Mouse (Mus musculus): ENCODE measurements around the gene Arap2. TPM values are rescaled to one million over a fixed set of nuclear protein-coding genes. Genes with fewer than 3 reads are reported as not detected.
"Not testable (repeated sequence)": the region's sequence is repeated elsewhere in the genome, so short reads cannot be mapped to it uniquely, and the experiment has no call there.

Gene Arap2
- polyA plus RNA-seq, 1 experiment from 2014 or later = 2.1 TPM

DNA sequence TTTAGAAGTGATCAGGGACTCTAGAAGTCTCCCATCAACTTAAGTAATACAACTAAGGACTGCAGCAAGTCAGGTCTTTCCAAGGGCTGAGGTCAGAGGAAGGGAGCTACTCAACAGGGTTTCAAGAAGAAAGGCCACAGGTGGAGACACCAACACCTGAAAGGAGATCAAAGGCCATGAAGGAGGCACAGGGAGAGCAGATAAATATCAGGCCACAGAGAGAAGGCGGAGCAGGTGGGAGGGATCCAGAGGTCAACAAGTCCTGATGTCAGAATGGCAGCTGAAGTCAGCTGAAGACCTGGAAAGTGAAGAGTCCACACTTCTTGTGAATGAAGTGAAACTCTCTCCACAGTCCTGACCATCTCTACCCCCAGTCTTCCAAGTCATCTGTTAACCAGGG lies 2.9 kb downstream of the Arap2 start:
- no peak overlapping the region for H3K27ac ChIP-seq
- 84% methylated on average over 1 of the region's 1 CpGs for WGBS
- H3K4me3 ChIP-seq = no peak overlapping the region
- H3K9me3 ChIP-seq = no peaks in the 10 kb centered on the region
- DNase-seq (ENCODE audit: extremely low spot score, low spot score) = no peak
- peaks cover 24% of the 10 kb centered on the region for H3K27me3 ChIP-seq (ENCODE audit: poor library complexity, severe bottlenecking)
- no peaks in the 10 kb centered on the region for H3K36me3 ChIP-seq (replicated peaks)
- H3K4me1 ChIP-seq = peaks cover 8% of the 10 kb centered on the region; the same call in 1 of the 2 replicates

DNA sequence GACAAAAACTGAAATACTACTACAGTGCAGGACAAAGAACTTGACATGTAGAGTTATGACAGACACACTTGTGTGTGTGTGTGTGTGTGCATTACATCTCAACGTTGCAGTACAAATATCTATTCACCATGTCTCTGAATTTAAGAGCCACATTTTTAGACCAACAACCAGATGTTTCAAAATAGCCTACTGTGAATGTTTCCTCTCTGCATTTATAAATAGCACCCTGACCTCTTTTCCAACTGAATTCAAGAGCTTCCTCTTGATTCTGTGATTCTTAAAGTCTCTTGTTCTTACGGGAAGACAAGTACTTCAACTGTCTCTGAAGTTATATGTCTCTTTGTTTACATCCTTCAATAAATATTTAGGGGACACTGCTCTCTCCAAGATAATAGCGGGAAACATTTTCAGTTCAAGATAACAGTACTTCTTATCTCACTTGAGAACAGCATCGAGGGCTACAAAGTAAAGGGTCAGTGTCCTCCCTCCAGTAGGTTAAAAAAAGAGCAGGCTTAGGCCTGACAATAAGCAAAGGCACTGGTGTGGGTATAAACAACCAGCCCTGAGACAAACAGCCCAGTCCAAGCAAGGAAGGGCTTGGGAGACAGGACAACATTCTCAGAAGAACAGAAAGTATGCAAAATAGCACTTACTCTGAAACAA lies 3.5 kb downstream of the Arap2 start:
- WGBS = 87% methylated on average over 4 of the region's 4 CpGs
- peaks cover 8% of the 10 kb centered on the region; the same call in 1 of the 2 replicates for H3K4me1 ChIP-seq
- DNase-seq (ENCODE audit: extremely low spot score, low spot score) = no peak
- H3K27me3 ChIP-seq (ENCODE audit: poor library complexity, severe bottlenecking) = peaks cover 23% of the 10 kb centered on the region
- H3K9me3 ChIP-seq = no peaks in the 10 kb centered on the region
- H3K4me3 ChIP-seq = no peak overlapping the region
- H3K27ac ChIP-seq = no peak overlapping the region
- H3K36me3 ChIP-seq (replicated peaks) = no peaks in the 10 kb centered on the region

DNA sequence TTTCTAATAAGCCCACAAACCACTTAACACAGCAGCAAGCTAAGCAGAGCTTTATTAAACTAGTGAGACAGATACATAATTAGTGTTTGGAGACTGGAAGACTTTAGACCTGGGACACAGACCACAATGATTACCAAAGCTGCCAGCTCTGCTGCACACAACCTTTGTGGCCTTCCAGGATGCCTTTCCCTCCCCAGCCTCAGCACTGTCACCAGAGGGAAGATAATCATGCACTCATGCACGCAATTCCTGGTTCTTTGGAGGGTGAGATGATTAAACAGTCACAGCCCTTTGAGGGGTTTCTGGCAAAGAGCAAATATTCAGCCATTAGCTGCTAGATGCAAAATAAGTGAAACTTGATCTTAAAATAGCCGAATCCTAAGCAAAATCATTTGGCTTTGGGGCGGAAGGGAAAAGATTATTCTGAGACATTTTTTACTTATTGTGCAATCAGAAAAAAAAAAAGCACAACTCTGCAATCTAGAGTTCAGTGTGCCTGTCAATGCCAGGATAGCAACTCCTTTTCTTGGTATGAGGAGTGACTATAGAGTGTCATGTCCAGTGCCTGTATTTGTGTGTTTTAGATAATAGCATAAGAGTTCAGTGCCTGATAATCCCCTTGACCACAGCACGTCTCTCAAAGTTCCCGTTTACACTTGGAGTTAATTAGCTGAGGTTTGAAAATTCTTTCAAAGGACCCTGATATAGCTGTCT lies 5.0 kb downstream of the Arap2 start:
- WGBS = 57% methylated on average over 5 of the region's 5 CpGs
- no peaks in the 10 kb centered on the region for H3K36me3 ChIP-seq (replicated peaks)
- no peak overlapping the region for H3K4me3 ChIP-seq
- peaks cover 10% of the 10 kb centered on the region for H3K27me3 ChIP-seq (ENCODE audit: poor library complexity, severe bottlenecking)
- H3K27ac ChIP-seq = no peak overlapping the region
- DNase-seq (ENCODE audit: extremely low spot score, low spot score) = no peak
- H3K9me3 ChIP-seq = no peaks in the 10 kb centered on the region
- H3K4me1 ChIP-seq = peaks cover 8% of the 10 kb centered on the region; the same call in 1 of the 2 replicates

DNA sequence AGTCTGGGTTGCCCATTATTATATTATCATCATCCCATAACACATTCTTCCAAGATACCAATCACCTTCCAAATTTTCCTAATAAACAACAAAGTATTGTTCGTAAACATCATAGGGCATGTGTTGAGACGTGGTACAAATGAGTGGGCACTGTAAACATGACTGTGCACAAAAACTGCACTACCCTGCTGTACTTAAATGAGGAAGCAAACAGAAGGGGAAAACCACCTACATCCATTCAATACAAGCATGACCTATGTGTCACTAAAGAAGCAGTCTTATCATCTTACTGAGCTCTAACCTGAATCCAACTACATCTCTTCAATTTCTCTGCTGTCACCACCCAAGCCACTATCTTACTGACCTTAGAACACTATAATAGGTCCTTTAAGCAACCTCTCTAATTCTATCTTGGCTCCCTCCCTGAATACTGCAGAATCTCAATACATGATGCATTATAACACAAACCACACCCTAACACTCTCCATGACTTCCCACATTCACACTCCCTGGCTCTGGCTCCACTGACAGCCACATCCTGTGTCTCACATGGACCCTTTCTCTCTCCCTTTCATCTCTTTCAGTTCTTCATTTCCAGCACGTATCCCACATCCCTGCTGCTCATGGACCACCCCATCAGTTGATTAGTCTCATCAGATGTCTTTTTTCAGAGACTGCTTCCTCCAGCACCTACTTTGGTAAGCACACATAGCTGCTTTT lies 10.0 kb downstream of the Arap2 start:
- no peak for DNase-seq (ENCODE audit: extremely low spot score, low spot score)
- Histone ChIP-seq H3K27ac (no peak overlapping the region), H3K27me3 (ENCODE audit: poor library complexity, severe bottlenecking) (no peaks in the 10 kb centered on the region), H3K4me1 (peaks cover 10% of the 10 kb centered on the region; the same call in 1 of the 2 replicates), H3K36me3 (replicated peaks) (no peaks in the 10 kb centered on the region), H3K4me3 (no peak overlapping the region), H3K9me3 (no peaks in the 10 kb centered on the region)
- 87% methylated on average over 3 of the region's 3 CpGs for WGBS

DNA sequence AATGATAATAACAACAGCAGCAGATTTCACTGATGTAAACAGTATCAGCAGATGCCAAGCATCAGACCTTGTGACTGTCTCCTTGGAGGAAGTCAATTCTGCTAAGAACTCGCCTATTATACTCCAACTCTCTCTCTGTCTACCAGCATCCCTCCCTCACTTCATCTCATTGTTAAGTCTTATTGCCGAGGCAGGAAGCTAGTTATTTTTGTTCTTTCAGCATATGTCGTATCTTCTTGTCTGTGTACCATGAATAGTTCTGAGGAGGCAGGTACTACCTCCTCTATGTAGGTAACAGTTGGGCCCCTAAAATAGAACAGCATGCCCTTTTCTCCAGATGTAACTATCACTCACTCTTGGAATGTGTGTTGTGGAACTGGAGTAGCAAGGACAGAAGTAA lies 13.0 kb downstream of the Arap2 start:
- H3K27ac ChIP-seq = no peak overlapping the region
- H3K4me3 ChIP-seq = no peak overlapping the region
- DNase-seq (ENCODE audit: extremely low spot score, low spot score) = no peak
- no peaks in the 10 kb centered on the region for H3K9me3 ChIP-seq
- H3K36me3 ChIP-seq (replicated peaks) = no peaks in the 10 kb centered on the region
- WGBS = 87% methylated on average over 3 of the region's 3 CpGs
- H3K4me1 ChIP-seq = 0 out of 2 replicates have a peak, but pooled peaks cover 6% of the 10 kb centered on the region
- no peaks in the 10 kb centered on the region for H3K27me3 ChIP-seq (ENCODE audit: poor library complexity, severe bottlenecking)

DNA sequence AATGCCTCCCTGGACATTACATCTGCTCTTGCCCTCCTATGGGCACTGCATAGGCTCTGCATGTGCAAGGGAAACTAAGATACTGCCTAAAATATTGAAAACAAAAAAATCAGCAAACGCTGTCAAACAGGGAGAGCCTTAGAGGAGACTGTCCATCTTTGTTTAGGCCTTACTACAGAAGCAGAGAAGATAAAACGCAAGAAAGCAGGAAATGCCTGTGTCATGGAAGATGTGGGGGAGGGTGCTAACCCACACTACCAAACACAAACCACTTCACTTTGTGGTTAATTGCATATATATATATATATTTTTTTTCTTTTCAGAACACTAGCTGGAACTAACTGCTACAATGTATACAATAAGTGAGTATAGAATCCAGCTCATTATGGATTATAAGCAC lies 14.3 kb downstream of the Arap2 start:
- H3K36me3 ChIP-seq (replicated peaks) = no peaks in the 10 kb centered on the region
- 0 out of 2 replicates have a peak, but pooled peaks cover 6% of the 10 kb centered on the region for H3K4me1 ChIP-seq
- no peaks in the 10 kb centered on the region for H3K9me3 ChIP-seq
- H3K27ac ChIP-seq = no peak overlapping the region
- H3K27me3 ChIP-seq (ENCODE audit: poor library complexity, severe bottlenecking) = no peaks in the 10 kb centered on the region
- WGBS = 82% methylated on average over 2 of the region's 2 CpGs
- no peak overlapping the region for H3K4me3 ChIP-seq
- no peak for DNase-seq (ENCODE audit: extremely low spot score, low spot score)

DNA sequence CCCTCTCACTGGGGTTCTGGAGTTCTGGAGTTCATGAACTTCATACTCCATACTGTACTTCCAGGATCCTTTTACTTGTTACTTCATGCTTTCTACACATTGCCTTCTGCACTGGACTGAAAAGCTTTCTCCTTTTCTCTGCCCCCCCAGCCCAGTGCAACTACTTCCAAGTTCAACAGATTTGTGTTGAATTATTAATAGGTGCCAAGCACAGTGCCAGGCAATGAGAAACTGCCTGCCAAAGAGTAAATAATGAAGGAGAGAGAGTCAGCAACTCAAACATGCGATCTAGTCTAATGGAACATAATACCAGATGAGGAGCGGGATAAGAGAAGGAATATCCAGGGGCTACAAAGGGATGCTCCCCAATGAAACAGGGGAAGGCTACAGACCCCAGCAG lies 17.8 kb downstream of the Arap2 start:
- Histone ChIP-seq H3K27ac (no peak overlapping the region), H3K27me3 (ENCODE audit: poor library complexity, severe bottlenecking) (no peaks in the 10 kb centered on the region), H3K4me1 (0 out of 2 replicates have a peak, but pooled peaks cover 6% of the 10 kb centered on the region), H3K9me3 (no peaks in the 10 kb centered on the region), H3K4me3 (no peak overlapping the region), H3K36me3 (replicated peaks) (no peaks in the 10 kb centered on the region)
- WGBS = 95% methylated on average over 2 of the region's 2 CpGs
- no peak for DNase-seq (ENCODE audit: extremely low spot score, low spot score)

DNA sequence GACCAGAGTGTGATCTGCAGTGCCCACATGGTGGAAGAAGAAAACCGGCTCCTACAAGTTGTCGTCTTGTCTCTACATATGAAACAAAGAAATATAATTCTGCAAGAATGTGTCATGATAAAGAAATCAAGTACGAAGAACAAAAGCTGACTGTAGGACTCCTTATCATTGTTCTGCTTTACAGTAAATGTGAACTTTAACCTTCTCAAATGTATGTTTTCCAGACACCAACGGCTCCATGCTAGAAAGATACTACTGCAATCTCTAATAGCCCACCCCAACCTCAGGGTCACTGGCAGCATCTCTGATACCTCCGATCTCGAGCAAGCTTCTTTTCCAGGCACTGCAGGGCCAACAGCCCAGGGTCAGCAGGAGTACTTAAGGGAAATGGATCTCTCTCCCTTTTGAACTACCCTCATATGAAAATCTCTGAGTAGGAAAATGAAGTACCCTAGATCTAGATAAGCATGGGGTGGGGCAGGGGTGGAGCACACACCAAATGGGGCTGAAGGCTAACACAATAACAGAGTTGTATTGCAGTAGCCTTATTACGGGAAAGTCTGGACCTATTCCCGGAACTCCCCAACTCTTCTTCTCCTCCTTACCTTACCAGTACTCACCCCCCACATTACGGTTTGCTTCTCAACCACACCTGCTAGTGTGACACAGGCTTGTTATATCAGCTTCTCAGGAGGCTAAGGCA lies 22.6 kb downstream of the Arap2 start:
- WGBS = 93% methylated on average over 9 of the region's 9 CpGs

DNA sequence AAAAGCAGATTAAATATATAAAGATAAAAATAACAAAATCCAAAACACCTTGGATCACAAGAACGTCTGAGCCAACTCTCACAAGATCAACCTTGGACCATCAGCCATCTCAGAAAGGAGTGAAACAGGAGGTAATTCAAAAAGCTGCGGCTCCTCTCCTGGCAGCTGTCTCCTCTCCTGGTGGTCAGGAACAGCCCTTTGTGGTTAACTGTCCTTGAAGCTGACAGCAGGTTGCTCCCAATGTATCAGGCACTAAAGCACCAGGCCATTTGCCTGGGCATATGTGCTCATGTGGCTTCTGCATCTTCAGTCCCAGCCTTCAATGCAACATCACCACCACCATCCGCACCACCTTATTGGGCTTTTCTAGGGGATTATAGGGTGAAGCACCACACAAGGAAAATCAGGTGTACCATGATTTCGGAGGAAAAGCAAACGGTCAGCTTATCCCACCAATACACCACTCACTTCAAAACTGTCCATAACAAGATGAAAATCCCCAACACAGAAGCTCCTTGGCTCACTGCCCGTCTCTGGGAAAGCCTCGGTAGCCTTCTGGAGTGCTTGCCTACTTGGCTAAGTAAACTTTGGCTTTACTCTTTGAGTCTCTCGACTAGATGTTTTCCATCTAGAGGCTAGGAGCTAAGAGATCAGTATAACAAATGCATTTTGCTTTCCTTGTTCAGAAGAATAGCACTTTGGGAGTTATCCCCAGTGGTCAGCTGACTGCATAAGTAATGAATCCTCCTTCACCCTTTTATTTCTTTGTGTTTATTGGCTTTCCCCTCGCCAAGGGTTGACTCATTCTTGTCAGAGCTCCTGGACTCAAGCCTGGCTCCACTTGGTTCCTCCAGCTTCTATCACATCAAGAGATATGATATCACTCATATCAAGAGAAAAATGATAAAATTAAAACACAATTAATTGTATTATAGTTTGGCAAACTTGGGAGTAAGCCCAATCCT lies 26.2 kb downstream of the Arap2 start:
- H3K9me3 ChIP-seq = no peaks in the 10 kb centered on the region
- no peaks in the 10 kb centered on the region for H3K36me3 ChIP-seq (replicated peaks)
- H3K27me3 ChIP-seq (ENCODE audit: poor library complexity, severe bottlenecking) = no peaks in the 10 kb centered on the region
- 88% methylated on average over 9 of the region's 9 CpGs for WGBS
- H3K4me3 ChIP-seq = no peak overlapping the region
- DNase-seq (ENCODE audit: extremely low spot score, low spot score) = no peak
- H3K27ac ChIP-seq = no peak overlapping the region
- no peaks in the 10 kb centered on the region for H3K4me1 ChIP-seq

More for the DNA sequence above, 22.6 kb downstream of the Arap2 start:
- Histone ChIP-seq H3K4me1 (no peaks in the 10 kb centered on the region), H3K9me3 (no peaks in the 10 kb centered on the region), H3K27me3 (ENCODE audit: poor library complexity, severe bottlenecking) (no peaks in the 10 kb centered on the region), H3K27ac (no peak overlapping the region), H3K4me3 (no peak overlapping the region), H3K36me3 (replicated peaks) (no peaks in the 10 kb centered on the region)
- DNase-seq (ENCODE audit: extremely low spot score, low spot score) = no peak

DNA sequence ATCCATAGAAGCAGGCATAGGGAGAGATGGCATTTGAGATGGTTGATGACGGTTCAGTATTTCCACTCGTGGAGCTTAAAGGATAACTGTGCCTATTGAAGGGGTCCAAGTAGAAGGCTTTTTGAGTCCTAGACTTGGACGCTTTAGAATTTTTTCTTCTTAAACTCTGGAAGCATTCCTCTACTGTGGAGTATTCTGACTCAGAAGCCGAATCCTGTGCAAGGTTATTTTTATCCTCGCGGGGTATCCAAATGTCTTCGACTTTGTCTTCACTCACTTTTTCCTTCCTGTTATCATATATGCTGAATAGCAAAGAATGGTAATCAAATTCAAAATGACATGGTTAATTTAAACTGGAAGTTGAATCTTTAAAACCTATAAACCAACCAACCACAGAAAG lies 35.4 kb downstream of the Arap2 start:
- H3K27me3 ChIP-seq (ENCODE audit: poor library complexity, severe bottlenecking); H3K9me3 ChIP-seq; DNase-seq (ENCODE audit: extremely low spot score, low spot score); H3K36me3 ChIP-seq (replicated peaks); H3K27ac ChIP-seq; H3K4me1 ChIP-seq; H3K4me3 ChIP-seq: not testable (repeated sequence)
- WGBS = 94% methylated on average over 7 of the region's 7 CpGs

DNA sequence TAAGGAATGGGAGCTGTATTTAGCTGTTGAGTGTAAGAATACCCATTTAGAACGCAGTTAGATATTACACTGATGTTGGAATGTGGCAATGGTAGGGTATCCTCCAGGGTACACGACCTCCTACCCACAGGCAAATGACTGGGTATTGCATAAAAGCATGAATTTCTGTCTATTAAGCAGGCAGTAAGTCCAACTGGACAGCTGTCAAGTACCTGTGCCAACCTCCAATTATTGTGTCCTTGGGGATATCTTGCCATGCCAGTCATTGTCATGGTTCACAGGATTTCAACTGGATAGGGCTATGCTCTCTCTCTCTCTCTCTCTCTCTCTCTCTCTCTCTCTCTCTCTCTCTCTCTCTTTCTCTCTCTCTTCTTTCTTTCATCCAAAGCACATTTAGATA lies 40.4 kb downstream of the Arap2 start:
- H3K27me3 ChIP-seq (ENCODE audit: poor library complexity, severe bottlenecking) = no peaks in the 10 kb centered on the region
- no peak overlapping the region for H3K27ac ChIP-seq
- no peaks in the 10 kb centered on the region for H3K9me3 ChIP-seq
- DNase-seq (ENCODE audit: extremely low spot score, low spot score) = no peak
- WGBS = 93% methylated on average over 2 of the region's 2 CpGs
- no peaks in the 10 kb centered on the region for H3K36me3 ChIP-seq (replicated peaks)
- H3K4me3 ChIP-seq = no peak overlapping the region
- no peaks in the 10 kb centered on the region for H3K4me1 ChIP-seq

Data from forebrain, embryonic 10.5 days (tissue).